Mouse (Mus musculus): ENCODE data around the gene C1qtnf4. TPM values are rescaled to one million over a fixed set of nuclear protein-coding genes. Genes with fewer than 3 reads are reported as not detected.

The C1qtnf4 gene
- total and polyA plus RNA-seq, 3 experiments: 4.2 to 8.4 (median 4.4) TPM

DNA sequence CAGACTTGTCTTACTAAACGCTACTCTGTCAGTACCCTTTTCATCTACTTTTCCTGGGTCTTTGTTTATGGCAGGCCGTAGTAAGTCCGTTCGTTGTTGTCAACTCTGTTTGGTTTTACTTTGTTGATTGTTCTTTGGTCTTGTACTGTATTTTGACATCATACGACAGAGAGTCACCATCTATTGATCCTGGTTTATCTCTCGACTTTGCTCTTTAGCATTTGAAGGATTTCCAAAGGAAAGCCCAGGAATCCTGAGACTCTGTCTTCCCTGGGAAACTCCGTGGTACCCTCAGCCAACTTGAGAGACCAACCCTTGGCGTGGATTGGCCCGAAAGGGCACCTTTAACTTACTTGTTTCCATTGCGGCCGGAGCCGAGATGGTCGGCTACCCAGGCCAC, 42.9 kb downstream of the C1qtnf4 start:
- DNase-seq: no peak
- 86% methylated on average over 13 of the region's 13 CpGs for WGBS
- Histone ChIP-seq H3K36me3 (ENCODE audit: control insufficient read depth, insufficient read depth, low read length) (no peaks in the 10 kb centered on the region), H3K27me3 (ENCODE audit: control insufficient read depth, insufficient read depth, low read length) (no peaks in the 10 kb centered on the region), H3K79me2 (replicated peaks; ENCODE audit: control insufficient read depth, insufficient read depth, low read length) (no peaks in the 10 kb centered on the region), H3K4me3 (no peak overlapping the region), H3K9ac (ENCODE audit: low read depth, low read length) (no peak overlapping the region), H3K27ac (no peak overlapping the region), H3K4me1 (ENCODE audit: control insufficient read depth, insufficient read depth, low read length) (no peaks in the 10 kb centered on the region)
- intact Hi-C loops (cut with DNase I): no loop called here
- TF ChIP-seq EP300 (IDR thresholded peaks at IDR 0.05; ENCODE audit: insufficient read depth, low read depth, low read length): no peak
- TF ChIP-seq POLR2A (IDR thresholded peaks at IDR 0.05; ENCODE audit: insufficient read depth, low read depth, low read length): no peak

- Histone ChIP-seq H3K27ac (no peak overlapping the region), H3K4me1 (ENCODE audit: control insufficient read depth, insufficient read depth, low read length) (no peaks in the 10 kb centered on the region), H3K27me3 (ENCODE audit: control insufficient read depth, insufficient read depth, low read length) (no peaks in the 10 kb centered on the region), H3K79me2 (replicated peaks; ENCODE audit: control insufficient read depth, insufficient read depth, low read length) (no peaks in the 10 kb centered on the region), H3K9ac (ENCODE audit: low read depth, low read length) (no peak overlapping the region), H3K36me3 (ENCODE audit: control insufficient read depth, insufficient read depth, low read length) (no peaks in the 10 kb centered on the region), H3K4me3 (no peak overlapping the region)
- TF ChIP-seq POLR2A (IDR thresholded peaks at IDR 0.05; ENCODE audit: insufficient read depth, low read depth, low read length): no peak
- no peak for TF ChIP-seq CTCF (IDR thresholded peaks at IDR 0.05)
- TF ChIP-seq EP300 (IDR thresholded peaks at IDR 0.05; ENCODE audit: insufficient read depth, low read depth, low read length): no peak
- intact Hi-C loops (cut with DNase I): no loop called here
- DNase-seq: no peak
- 71% methylated on average over 8 of the region's 8 CpGs for WGBS
Measured at GRCm38 (mm10) chr2:90931829-90932228, 46.2 kb downstream of the C1qtnf4 start.

- Histone ChIP-seq H3K27ac (no peak overlapping the region), H3K27me3 (ENCODE audit: control insufficient read depth, insufficient read depth, low read length) (no peaks in the 10 kb centered on the region), H3K36me3 (ENCODE audit: control insufficient read depth, insufficient read depth, low read length) (no peaks in the 10 kb centered on the region), H3K79me2 (replicated peaks; ENCODE audit: control insufficient read depth, insufficient read depth, low read length) (no peaks in the 10 kb centered on the region), H3K4me1 (ENCODE audit: control insufficient read depth, insufficient read depth, low read length) (no peaks in the 10 kb centered on the region), H3K9ac (ENCODE audit: low read depth, low read length) (no peak overlapping the region), H3K4me3 (no peak overlapping the region)
- no peak for DNase-seq
- WGBS: 64% methylated on average over 2 of the region's 2 CpGs
- intact Hi-C loops (cut with DNase I): no loop called here
- no peak for TF ChIP-seq EP300 (IDR thresholded peaks at IDR 0.05; ENCODE audit: insufficient read depth, low read depth, low read length)
- TF ChIP-seq CTCF (IDR thresholded peaks at IDR 0.05): no peak
- no peak for TF ChIP-seq POLR2A (IDR thresholded peaks at IDR 0.05; ENCODE audit: insufficient read depth, low read depth, low read length)
Measured at GRCm38 (mm10) chr2:90932273-90932672, 46.6 kb downstream of the C1qtnf4 start.

GRCm38 (mm10) chr2:90938362-90938761, 52.7 kb downstream of the C1qtnf4 start:
- intact Hi-C loops (cut with DNase I): no loop called here
- no peak for TF ChIP-seq EP300 (IDR thresholded peaks at IDR 0.05; ENCODE audit: insufficient read depth, low read depth, low read length)
- TF ChIP-seq CTCF (IDR thresholded peaks at IDR 0.05): no peak
- no peak for TF ChIP-seq POLR2A (IDR thresholded peaks at IDR 0.05; ENCODE audit: insufficient read depth, low read depth, low read length)
- no peak overlapping the region for H3K9ac ChIP-seq (ENCODE audit: low read depth, low read length)

DNA sequence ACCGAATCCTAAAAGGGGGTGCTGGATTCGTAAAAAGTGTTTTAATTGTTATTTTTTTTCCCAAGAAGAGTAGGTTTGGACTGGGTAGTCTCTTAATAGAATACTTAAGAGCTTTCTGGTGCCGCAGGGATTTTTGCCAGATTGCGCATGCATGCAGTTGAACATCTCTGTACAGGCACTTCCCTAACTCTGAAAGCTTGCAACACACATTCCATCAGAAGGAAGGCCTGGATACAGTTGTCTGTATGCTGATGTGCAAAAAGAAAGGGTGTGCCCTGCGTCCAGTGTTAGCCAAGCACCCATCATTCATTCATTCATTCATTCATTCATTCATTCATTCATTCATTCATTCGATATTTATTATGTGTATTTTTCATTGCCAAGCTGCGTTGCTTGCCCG, 54.1 kb downstream of the C1qtnf4 start:
- 34% methylated on average over 8 of the region's 8 CpGs for WGBS
- H3K27me3 ChIP-seq (ENCODE audit: control insufficient read depth, insufficient read depth, low read length): no peaks in the 10 kb centered on the region
- intact Hi-C loops (cut with DNase I): loop anchor here (1.0 to 5.0 kb wide), 4 partner anchors 21 to 163 kb away; partner anchors contain the start of gene Psmc3
- H3K4me3 ChIP-seq: peak overlapping the region; percentile 99
- H3K79me2 ChIP-seq (replicated peaks; ENCODE audit: control insufficient read depth, insufficient read depth, low read length): peaks cover 7% of the 10 kb centered on the region
- no peak overlapping the region; the same call in 1 of the 2 replicates for H3K27ac ChIP-seq
- H3K4me1 ChIP-seq (ENCODE audit: control insufficient read depth, insufficient read depth, low read length): peaks cover 7% of the 10 kb centered on the region
- H3K9ac ChIP-seq (ENCODE audit: low read depth, low read length): peak overlapping the region; percentile 25; the same call in 1 of the 2 replicates
- TF ChIP-seq EP300 (IDR thresholded peaks at IDR 0.05; ENCODE audit: insufficient read depth, low read depth, low read length) (no peak), POLR2A (IDR thresholded peaks at IDR 0.05; ENCODE audit: insufficient read depth, low read depth, low read length) (no peak), CTCF (IDR thresholded peaks at IDR 0.05) (no peak)
- DNase-seq: no peak
- peaks cover 20% of the 10 kb centered on the region for H3K36me3 ChIP-seq (ENCODE audit: control insufficient read depth, insufficient read depth, low read length)

More at GRCm38 (mm10) chr2:90938362-90938761, 52.7 kb downstream of the C1qtnf4 start:
- no peaks in the 10 kb centered on the region for H3K27me3 ChIP-seq (ENCODE audit: control insufficient read depth, insufficient read depth, low read length)
- WGBS: 62% methylated on average over 3 of the region's 3 CpGs
- peaks cover 5% of the 10 kb centered on the region for H3K4me1 ChIP-seq (ENCODE audit: control insufficient read depth, insufficient read depth, low read length)
- no peak overlapping the region for H3K27ac ChIP-seq
- DNase-seq: no peak
- H3K36me3 ChIP-seq (ENCODE audit: control insufficient read depth, insufficient read depth, low read length): peaks cover 17% of the 10 kb centered on the region
- H3K79me2 ChIP-seq (replicated peaks; ENCODE audit: control insufficient read depth, insufficient read depth, low read length): peaks cover 5% of the 10 kb centered on the region
- no peak overlapping the region for H3K4me3 ChIP-seq

Other genes starting within 250 kb of the C1qtnf4 start
- gene Nup160, start 208.6 kb upstream of the C1qtnf4 start, total RNA-seq (2021): 10 to 100 TPM; 12.9 to 13.9 TPM
- 5.2 and 9.8 TPM in 2 replicates for gene Nup160, start 208.6 kb upstream of the C1qtnf4 start, polyA plus RNA-seq (2012; rRNA removed)
- gene Fnbp4, start 140.5 kb upstream of the C1qtnf4 start, total RNA-seq (2021): 10 to 100 TPM; 11.3 to 14.5 TPM
- 16.6 and 24.0 TPM in 2 replicates for gene Fnbp4, start 140.5 kb upstream of the C1qtnf4 start, polyA plus RNA-seq (2012; rRNA removed)
- under 1 TPM; 0.81 to 0.86 TPM for gene Agbl2, start 103.1 kb upstream of the C1qtnf4 start, total RNA-seq (2021)
- 1.6 and 1.7 TPM in 2 replicates for gene Agbl2, start 103.1 kb upstream of the C1qtnf4 start, polyA plus RNA-seq (2012; rRNA removed)
- gene Mtch2, start 38.7 kb upstream of the C1qtnf4 start, total RNA-seq (2021): 100 to 1,000 TPM; 171 to 197 TPM
- gene Mtch2, start 38.7 kb upstream of the C1qtnf4 start, polyA plus RNA-seq (2012; rRNA removed): 137 and 261 TPM in 2 replicates
- 10 to 100 TPM; 20.6 to 23.4 TPM for gene Kbtbd4, start 18.9 kb downstream of the C1qtnf4 start, total RNA-seq (2021)
- 14.0 and 23.3 TPM in 2 replicates for gene Kbtbd4, start 18.9 kb downstream of the C1qtnf4 start, polyA plus RNA-seq (2012; rRNA removed)
- gene Ndufs3, start 19.0 kb downstream of the C1qtnf4 start, total RNA-seq (2021): 100 to 1,000 TPM; 770 to 910 TPM
- 596 and 1,142 TPM in 2 replicates for gene Ndufs3, start 19.0 kb downstream of the C1qtnf4 start, polyA plus RNA-seq (2012; rRNA removed)
- gene Celf1, start 54.5 kb downstream of the C1qtnf4 start, total RNA-seq (2021): 10 to 100 TPM; 69.2 to 77.7 TPM
- gene Celf1, start 54.5 kb downstream of the C1qtnf4 start, polyA plus RNA-seq (2012; rRNA removed): 39.2 and 74.0 TPM in 2 replicates
- gene Rapsn, start 149.8 kb downstream of the C1qtnf4 start, total RNA-seq (2021): 10 to 100 TPM; 15.9 to 16.8 TPM
- 19.3 and 22.0 TPM in 2 replicates for gene Rapsn, start 149.8 kb downstream of the C1qtnf4 start, polyA plus RNA-seq (2012; rRNA removed)
- 100 to 1,000 TPM; 216 to 252 TPM for gene Psmc3, start 168.1 kb downstream of the C1qtnf4 start, total RNA-seq (2021)
- gene Psmc3, start 168.1 kb downstream of the C1qtnf4 start, polyA plus RNA-seq (2012; rRNA removed): 112 and 141 TPM in 2 replicates
- 10 to 100 TPM; 21.1 to 22.3 TPM for gene Slc39a13, start 184.6 kb downstream of the C1qtnf4 start, total RNA-seq (2021)
- gene Slc39a13, start 184.6 kb downstream of the C1qtnf4 start, polyA plus RNA-seq (2012; rRNA removed): 57.3 and 58.6 TPM in 2 replicates
- gene Spi1, start 196.5 kb downstream of the C1qtnf4 start, total RNA-seq (2021): 1 to 10 TPM; 3.7 to 6.2 TPM
- 10.2 and 17.2 TPM in 2 replicates for gene Spi1, start 196.5 kb downstream of the C1qtnf4 start, polyA plus RNA-seq (2012; rRNA removed)
- 1,000 to 10,000 TPM; 1,229 to 1,417 TPM for gene Mybpc3, start 232.3 kb downstream of the C1qtnf4 start, total RNA-seq (2021)
- 1,378 and 1,771 TPM in 2 replicates for gene Mybpc3, start 232.3 kb downstream of the C1qtnf4 start, polyA plus RNA-seq (2012; rRNA removed)

Measured in heart, adult 2 months (tissue).